Mouse (Mus musculus): Measurements from ENCODE around the gene Tnfsf9. TPM values are rescaled to one million over a fixed set of nuclear protein-coding genes. Genes with fewer than 3 reads are reported as not detected.

The Tnfsf9 gene
- polyA plus RNA-seq, 1 experiment from 2014 or later = 3.3 TPM

Other genes with a start within 250 kb of the Tnfsf9 start
- not detected in 2 replicates for gene Acsbg2, start 230.9 kb upstream of the Tnfsf9 start, polyA plus RNA-seq (2015; fragmentation: Nextera tagmentation; extraction: Ambion mirVana)
- gene 1700061G19Rik, start 229.8 kb upstream of the Tnfsf9 start, polyA plus RNA-seq (2015; fragmentation: Nextera tagmentation; extraction: Ambion mirVana) = 0.30 and 0.61 TPM in 2 replicates
- gene Mllt1, start 169.9 kb upstream of the Tnfsf9 start, polyA plus RNA-seq (2015; fragmentation: Nextera tagmentation; extraction: Ambion mirVana) = 26.4 and 31.1 TPM in 2 replicates
- 0.05 TPM in 1 of 2 replicates, not detected in the other for gene Acer1, start 123.2 kb upstream of the Tnfsf9 start, polyA plus RNA-seq (2015; fragmentation: Nextera tagmentation; extraction: Ambion mirVana)
- gene Clpp, start 115.0 kb upstream of the Tnfsf9 start, polyA plus RNA-seq (2015; fragmentation: Nextera tagmentation; extraction: Ambion mirVana) = 117 and 129 TPM in 2 replicates
- 56.4 and 59.6 TPM in 2 replicates for gene Alkbh7, start 108.0 kb upstream of the Tnfsf9 start, polyA plus RNA-seq (2015; fragmentation: Nextera tagmentation; extraction: Ambion mirVana)
- gene Pspn, start 105.3 kb upstream of the Tnfsf9 start, polyA plus RNA-seq (2015; fragmentation: Nextera tagmentation; extraction: Ambion mirVana) = 0.34 TPM in 1 of 2 replicates, not detected in the other
- gene Gtf2f1, start 94.0 kb upstream of the Tnfsf9 start, polyA plus RNA-seq (2015; fragmentation: Nextera tagmentation; extraction: Ambion mirVana) = 44.1 and 45.6 TPM in 2 replicates
- gene Gm17949, start 93.9 kb upstream of the Tnfsf9 start, polyA plus RNA-seq (2015; fragmentation: Nextera tagmentation; extraction: Ambion mirVana) = 0.32 and 0.41 TPM in 2 replicates
- gene Khsrp, start 73.8 kb upstream of the Tnfsf9 start, polyA plus RNA-seq (2015; fragmentation: Nextera tagmentation; extraction: Ambion mirVana) = 16.5 and 22.8 TPM in 2 replicates
- gene Slc25a41, start 63.7 kb upstream of the Tnfsf9 start, polyA plus RNA-seq (2015; fragmentation: Nextera tagmentation; extraction: Ambion mirVana) = not detected in 2 replicates
- 1.1 and 4.8 TPM in 2 replicates for gene Crb3, start 46.2 kb upstream of the Tnfsf9 start, polyA plus RNA-seq (2015; fragmentation: Nextera tagmentation; extraction: Ambion mirVana)
- 14.7 and 17.0 TPM in 2 replicates for gene Slc25a23, start 45.5 kb upstream of the Tnfsf9 start, polyA plus RNA-seq (2015; fragmentation: Nextera tagmentation; extraction: Ambion mirVana)
- gene Dennd1c, start 26.8 kb upstream of the Tnfsf9 start, polyA plus RNA-seq (2015; fragmentation: Nextera tagmentation; extraction: Ambion mirVana) = 2.2 and 4.1 TPM in 2 replicates
- gene Tubb4a, start 17.5 kb upstream of the Tnfsf9 start, polyA plus RNA-seq (2015; fragmentation: Nextera tagmentation; extraction: Ambion mirVana) = 5.7 and 6.9 TPM in 2 replicates
- gene Cd70, start 44.5 kb downstream of the Tnfsf9 start, polyA plus RNA-seq (2015; fragmentation: Nextera tagmentation; extraction: Ambion mirVana) = 0.17 and 0.75 TPM in 2 replicates
- 0.29 and 0.58 TPM in 2 replicates for gene Tnfsf14, start 88.9 kb downstream of the Tnfsf9 start, polyA plus RNA-seq (2015; fragmentation: Nextera tagmentation; extraction: Ambion mirVana)
- 3.5 and 6.3 TPM in 2 replicates for gene C3, start 122.8 kb downstream of the Tnfsf9 start, polyA plus RNA-seq (2015; fragmentation: Nextera tagmentation; extraction: Ambion mirVana)
- gene Gpr108, start 143.1 kb downstream of the Tnfsf9 start, polyA plus RNA-seq (2015; fragmentation: Nextera tagmentation; extraction: Ambion mirVana) = 28.9 and 30.3 TPM in 2 replicates
- gene Trip10, start 144.1 kb downstream of the Tnfsf9 start, polyA plus RNA-seq (2015; fragmentation: Nextera tagmentation; extraction: Ambion mirVana) = 47.8 TPM in 2 replicates
- gene Vav1, start 173.8 kb downstream of the Tnfsf9 start, polyA plus RNA-seq (2015; fragmentation: Nextera tagmentation; extraction: Ambion mirVana) = 6.6 and 13.5 TPM in 2 replicates